Mouse (Mus musculus): Measurements from ENCODE around the gene Phf21a. TPM values are rescaled to one million over a fixed set of nuclear protein-coding genes. Genes with fewer than 3 reads are reported as not detected.

Gene Phf21a
- polyA plus RNA-seq, 1 experiment from 2014 or later: 7.3 TPM

GRCm38 (mm10) chr2:92402591-92403326 is 309.8 kb downstream of the Phf21a start:
- Histone ChIP-seq H3K4me2 (replicated peaks; ENCODE audit: low read depth) (no peak overlapping the region), H3K9me3 (ENCODE audit: control insufficient read depth, low read length) (no peaks in the 10 kb centered on the region), H3K4me1 (replicated peaks; ENCODE audit: control insufficient read depth, insufficient read depth) (no peaks in the 10 kb centered on the region; the same call in 1 of the 2 replicates), H3K9ac (ENCODE audit: low read length) (no peak overlapping the region), H3K4me3 (ENCODE audit: low read depth, low read length) (no peak overlapping the region), H3K27me3 (ENCODE audit: control insufficient read depth, insufficient read depth, low read length) (no peaks in the 10 kb centered on the region), H3K36me3 (ENCODE audit: control insufficient read depth, insufficient read depth, low read length) (peaks cover 10% of the 10 kb centered on the region), H3K27ac (replicated peaks) (no peak overlapping the region)
- no peak for TF ChIP-seq EP300 (optimal IDR thresholded peaks at IDR 0.05)
- no peak for TF ChIP-seq CTCF (IDR thresholded peaks at IDR 0.05; ENCODE audit: low read depth)
- ATAC-seq (ENCODE audit: low FRiP score, low TSS enrichment) (no peak), DNase-seq (ENCODE audit: low spot score) (no peak)
- WGBS: 75% methylated on average over 4 of the region's 4 CpGs

- TF ChIP-seq EP300 (optimal IDR thresholded peaks at IDR 0.05): no peak
- no peak for TF ChIP-seq CTCF (IDR thresholded peaks at IDR 0.05; ENCODE audit: low read depth)
- Histone ChIP-seq H3K36me3 (ENCODE audit: control insufficient read depth, insufficient read depth, low read length) (peaks cover 19% of the 10 kb centered on the region), H3K27me3 (ENCODE audit: control insufficient read depth, insufficient read depth, low read length) (no peaks in the 10 kb centered on the region), H3K4me2 (replicated peaks; ENCODE audit: low read depth) (no peak overlapping the region), H3K4me3 (ENCODE audit: low read depth, low read length) (no peak overlapping the region), H3K9ac (ENCODE audit: low read length) (no peak overlapping the region), H3K9me3 (ENCODE audit: control insufficient read depth, low read length) (no peaks in the 10 kb centered on the region), H3K4me1 (replicated peaks; ENCODE audit: control insufficient read depth, insufficient read depth) (no peaks in the 10 kb centered on the region; the same call in 1 of the 2 replicates), H3K27ac (replicated peaks) (no peak overlapping the region)
- WGBS: 90% methylated on average over 5 of the region's 5 CpGs
- DNase-seq (ENCODE audit: low spot score): no peak
- no peak for ATAC-seq (ENCODE audit: low FRiP score, low TSS enrichment)
Observed at GRCm38 (mm10) chr2:92403776-92404319, 310.9 kb downstream of the Phf21a start.

GRCm38 (mm10) chr2:92404737-92405136 is 311.8 kb downstream of the Phf21a start:
- no peak for ATAC-seq (ENCODE audit: low FRiP score, low TSS enrichment)
- Histone ChIP-seq H3K27ac (replicated peaks) (no peak overlapping the region), H3K27me3 (ENCODE audit: control insufficient read depth, insufficient read depth, low read length) (no peaks in the 10 kb centered on the region), H3K4me2 (replicated peaks; ENCODE audit: low read depth) (no peak overlapping the region), H3K9ac (ENCODE audit: low read length) (no peak overlapping the region), H3K4me1 (replicated peaks; ENCODE audit: control insufficient read depth, insufficient read depth) (no peaks in the 10 kb centered on the region; the same call in 1 of the 2 replicates), H3K9me3 (ENCODE audit: control insufficient read depth, low read length) (no peaks in the 10 kb centered on the region), H3K4me3 (ENCODE audit: low read depth, low read length) (no peak overlapping the region), H3K36me3 (ENCODE audit: control insufficient read depth, insufficient read depth, low read length) (peaks cover 25% of the 10 kb centered on the region)
- no peak for DNase-seq (ENCODE audit: low spot score)
- TF ChIP-seq CTCF (IDR thresholded peaks at IDR 0.05; ENCODE audit: low read depth): no peak
- TF ChIP-seq EP300 (optimal IDR thresholded peaks at IDR 0.05): no peak
- WGBS: 78% methylated on average over 6 of the region's 6 CpGs

GRCm38 (mm10) chr2:92405687-92406086 is 312.8 kb downstream of the Phf21a start:
- peaks cover 29% of the 10 kb centered on the region for H3K36me3 ChIP-seq (ENCODE audit: control insufficient read depth, insufficient read depth, low read length)
- no peaks in the 10 kb centered on the region for H3K9me3 ChIP-seq (ENCODE audit: control insufficient read depth, low read length)
- ATAC-seq (ENCODE audit: low FRiP score, low TSS enrichment) (no peak), DNase-seq (ENCODE audit: low spot score) (no peak)
- H3K27ac ChIP-seq (replicated peaks): no peak overlapping the region
- H3K4me1 ChIP-seq (replicated peaks; ENCODE audit: control insufficient read depth, insufficient read depth): no peaks in the 10 kb centered on the region; the same call in 1 of the 2 replicates
- no peak overlapping the region for H3K4me2 ChIP-seq (replicated peaks; ENCODE audit: low read depth)
- 74% methylated on average over 7 of the region's 7 CpGs for WGBS
- no peak for TF ChIP-seq CTCF (IDR thresholded peaks at IDR 0.05; ENCODE audit: low read depth)
- TF ChIP-seq EP300 (optimal IDR thresholded peaks at IDR 0.05): no peak
- H3K9ac ChIP-seq (ENCODE audit: low read length): no peak overlapping the region
- H3K27me3 ChIP-seq (ENCODE audit: control insufficient read depth, insufficient read depth, low read length): no peaks in the 10 kb centered on the region
- no peak overlapping the region for H3K4me3 ChIP-seq (ENCODE audit: low read depth, low read length)

GRCm38 (mm10) chr2:92408309-92409045 is 315.6 kb downstream of the Phf21a start:
- H3K9me3 ChIP-seq (ENCODE audit: control insufficient read depth, low read length): no peaks in the 10 kb centered on the region
- ATAC-seq (ENCODE audit: low FRiP score, low TSS enrichment) (no peak), DNase-seq (ENCODE audit: low spot score) (no peak)
- H3K9ac ChIP-seq (ENCODE audit: low read length): no peak overlapping the region
- peaks cover 52% of the 10 kb centered on the region for H3K36me3 ChIP-seq (ENCODE audit: control insufficient read depth, insufficient read depth, low read length)
- H3K4me2 ChIP-seq (replicated peaks; ENCODE audit: low read depth): no peak overlapping the region
- H3K27me3 ChIP-seq (ENCODE audit: control insufficient read depth, insufficient read depth, low read length): no peaks in the 10 kb centered on the region
- H3K4me1 ChIP-seq (replicated peaks; ENCODE audit: control insufficient read depth, insufficient read depth): no peaks in the 10 kb centered on the region
- no peak overlapping the region for H3K27ac ChIP-seq (replicated peaks)
- H3K4me3 ChIP-seq (ENCODE audit: low read depth, low read length): no peak overlapping the region
- 88% methylated on average over 18 of the region's 18 CpGs for WGBS
- no peak for TF ChIP-seq CTCF (IDR thresholded peaks at IDR 0.05; ENCODE audit: low read depth)

Data from stomach, postnatal 0 days (tissue).